Mouse (Mus musculus): Measurements from ENCODE around the gene Vmn1r24.

DNA sequence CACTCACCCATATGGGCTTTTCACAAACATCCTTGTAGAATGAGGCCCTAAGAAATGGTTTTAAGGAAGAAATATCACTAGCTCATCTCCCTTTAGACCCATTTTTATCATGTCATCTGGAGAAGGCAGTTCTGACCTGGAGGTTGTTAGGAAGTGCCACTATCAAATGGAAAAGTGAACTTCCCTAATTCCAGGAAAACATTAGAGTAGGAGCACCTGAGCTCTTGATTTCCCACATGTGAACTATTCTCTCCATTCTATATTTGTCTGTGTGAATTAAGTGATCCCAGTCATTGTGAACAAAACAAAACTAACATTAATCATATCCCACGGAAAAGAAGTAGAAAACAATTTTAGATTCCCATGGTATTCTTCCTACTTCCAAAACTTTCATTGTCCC, 53.4 kb downstream of the Vmn1r24 start, which contains the start of gene Vmn1r22:
- TF ChIP-seq CTCF (IDR thresholded peaks at IDR 0.05; ENCODE audit: insufficient read depth, low read length): no peak
- TF ChIP-seq POLR2A (IDR thresholded peaks at IDR 0.05; ENCODE audit: borderline replicate concordance, extremely low read depth, low read depth, low read length): no peak

Data from lung, adult 2 months (tissue).